Mouse (Mus musculus) lung, postnatal 0 days (tissue): ENCODE measurements around the gene Keap1. TPM values are rescaled to one million over a fixed set of nuclear protein-coding genes. Genes with fewer than 3 reads are reported as not detected.

Experiments
- ATAC-seq: fragments of 200-750 bp; cut with Nextera tagmentation; 2 replicates; pipeline ENCODE4 v1.8.0; 2017; ENCODE audit warnings: moderate library complexity
- DNase-seq: peaks from one replicate; pipeline ENCODE4 v3.0.0-alpha.2; 2016; ENCODE audit warnings: low spot score
- H3K27ac ChIP-seq: fragments of 300-500 bp; sonication (generic); 2 replicates; pipeline ENCODE4 v1.5.1; 2014; ENCODE audit warnings: antibody characterized with exemption, mild to moderate bottlenecking, low read length, mixed read lengths
- H3K27me3 ChIP-seq: fragments of 300-500 bp; sonication (generic); replicated peaks from 2 replicates; pipeline ENCODE4 v1.6.1; 2014; ENCODE audit warnings: low read length, mixed read lengths; ENCODE audit not compliant: insufficient read depth
- H3K36me3 ChIP-seq: fragments of 300-500 bp; sonication (generic); 2 replicates; pipeline ENCODE4 v1.6.1; 2014; ENCODE audit warnings: low read length, mixed read lengths; ENCODE audit not compliant: insufficient read depth
- H3K4me1 ChIP-seq: fragments of 300-500 bp; sonication (generic); 2 replicates; pipeline ENCODE4 v1.6.1; 2014; ENCODE audit warnings: antibody characterized with exemption, low read depth, low read length, mixed read lengths; ENCODE audit not compliant: insufficient read depth
- H3K4me2 ChIP-seq: fragments of 300-500 bp; sonication (generic); replicated peaks from 2 replicates; pipeline ENCODE4 v1.6.1; 2014; ENCODE audit warnings: low read depth, mild to moderate bottlenecking, low read length, moderate library complexity, mixed read lengths
- H3K4me3 ChIP-seq: fragments of 300-500 bp; sonication (generic); 2 replicates; pipeline ENCODE4 v1.5.1; 2014; ENCODE audit warnings: low read depth, low read length
- H3K9ac ChIP-seq: fragments of 300-500 bp; sonication (generic); replicated peaks from 2 replicates; pipeline ENCODE4 v1.6.1; 2014; ENCODE audit warnings: low read depth, mild to moderate bottlenecking
- H3K9me3 ChIP-seq: fragments of 300-500 bp; sonication (generic); 2 replicates; pipeline ENCODE4 v1.6.1; 2016; ENCODE audit warnings: low read length, mixed read lengths
- CTCF ChIP-seq: IDR thresholded peaks from 2 replicates; pipeline ENCODE4 v1.5.1; 2016; ENCODE audit warnings: antibody characterized with exemption, mild to moderate bottlenecking
- EP300 ChIP-seq: IDR thresholded peaks from 2 replicates; pipeline ENCODE4 v1.6.1; 2016; ENCODE audit warnings: antibody characterized with exemption, mild to moderate bottlenecking, control low read depth
- WGBS: fragments of 180-500 bp; shearing (Covaris S2); extraction: QIAGEN DNeasy Blood & Tissue Kit; methylation state at CpG from one replicate; pipeline ENCODE4 v1.1.7; 2014; 5-methylcytosine and 5-hydroxymethylcytosine counted together
- polyA plus RNA-seq: library from polyadenylated mRNA; unstranded; fragments of >200 nt; fragmentation: Nextera tagmentation; extraction: Ambion mirVana; gene quantifications from 2 replicates; pipeline ENCODE4 v1.2.1, GENCODE M21; 2015

The Keap1 gene
- polyA plus RNA-seq, 1 experiment from 2014 or later, result 44.7 TPM

DNA sequence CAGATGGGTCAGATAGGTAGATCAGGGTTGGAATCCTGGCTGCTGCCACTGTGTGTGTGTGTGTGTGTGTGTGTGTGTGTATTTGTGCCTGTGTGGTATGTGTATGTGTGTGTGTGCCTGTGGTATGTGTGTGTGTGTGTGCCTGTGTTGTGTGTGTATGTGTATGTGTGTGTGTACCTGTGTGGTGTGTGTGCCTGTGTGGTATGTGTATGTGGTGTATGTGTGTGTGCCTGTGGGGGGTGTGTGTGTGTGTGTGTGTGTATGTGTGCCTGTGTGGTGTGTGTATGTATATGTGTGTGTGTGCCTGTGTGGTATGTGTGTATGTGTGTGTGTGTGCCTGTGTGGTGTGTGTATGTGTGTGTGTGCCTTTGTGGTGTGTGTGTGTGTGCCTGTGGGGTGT is 15.5 kb upstream of the Keap1 start:
- no peak overlapping the region for H3K4me2 ChIP-seq
- H3K4me3 ChIP-seq, result no peak overlapping the region
- peaks cover 1% of the 10 kb centered on the region; the same call in 1 of the 2 replicates for H3K27me3 ChIP-seq
- H3K4me1 ChIP-seq, result no peaks in the 10 kb centered on the region
- TF ChIP-seq EP300, result no peak
- no peak for TF ChIP-seq CTCF
- no peaks in the 10 kb centered on the region for H3K36me3 ChIP-seq
- H3K9me3 ChIP-seq, result no peaks in the 10 kb centered on the region
- DNase-seq, result no peak
- H3K27ac ChIP-seq, result no peak overlapping the region
- no peak overlapping the region for H3K9ac ChIP-seq
- no peak for ATAC-seq

- Histone ChIP-seq H3K27ac (no peak overlapping the region), H3K27me3 (peaks cover 26% of the 10 kb centered on the region; the same call in 1 of the 2 replicates), H3K36me3 (no peaks in the 10 kb centered on the region), H3K9me3 (no peaks in the 10 kb centered on the region), H3K4me3 (no peak overlapping the region), H3K9ac (no peak overlapping the region), H3K4me1 (no peaks in the 10 kb centered on the region), H3K4me2 (no peak overlapping the region)
- DNase-seq (no peak), ATAC-seq (no peak)
- TF ChIP-seq EP300 (no peak), CTCF (no peak)
- 55% methylated on average over 13 of the region's 13 CpGs for WGBS
Observed at GRCm38 (mm10) chr9:21251116-21251735, 12.1 kb upstream of the Keap1 start.

- no peak overlapping the region for H3K27ac ChIP-seq
- no peaks in the 10 kb centered on the region for H3K4me1 ChIP-seq
- no peak overlapping the region for H3K4me2 ChIP-seq
- no peaks in the 10 kb centered on the region for H3K36me3 ChIP-seq
- no peak for ATAC-seq
- TF ChIP-seq EP300 (no peak), CTCF (no peak)
- no peaks in the 10 kb centered on the region for H3K9me3 ChIP-seq
- H3K27me3 ChIP-seq, result peaks cover 26% of the 10 kb centered on the region; the same call in 1 of the 2 replicates
- WGBS, result 33% methylated on average over 2 of the region's 2 CpGs
- DNase-seq, result no peak
- H3K9ac ChIP-seq, result no peak overlapping the region
- no peak overlapping the region for H3K4me3 ChIP-seq
Observed at GRCm38 (mm10) chr9:21250509-21250908, 11.3 kb upstream of the Keap1 start.

DNA sequence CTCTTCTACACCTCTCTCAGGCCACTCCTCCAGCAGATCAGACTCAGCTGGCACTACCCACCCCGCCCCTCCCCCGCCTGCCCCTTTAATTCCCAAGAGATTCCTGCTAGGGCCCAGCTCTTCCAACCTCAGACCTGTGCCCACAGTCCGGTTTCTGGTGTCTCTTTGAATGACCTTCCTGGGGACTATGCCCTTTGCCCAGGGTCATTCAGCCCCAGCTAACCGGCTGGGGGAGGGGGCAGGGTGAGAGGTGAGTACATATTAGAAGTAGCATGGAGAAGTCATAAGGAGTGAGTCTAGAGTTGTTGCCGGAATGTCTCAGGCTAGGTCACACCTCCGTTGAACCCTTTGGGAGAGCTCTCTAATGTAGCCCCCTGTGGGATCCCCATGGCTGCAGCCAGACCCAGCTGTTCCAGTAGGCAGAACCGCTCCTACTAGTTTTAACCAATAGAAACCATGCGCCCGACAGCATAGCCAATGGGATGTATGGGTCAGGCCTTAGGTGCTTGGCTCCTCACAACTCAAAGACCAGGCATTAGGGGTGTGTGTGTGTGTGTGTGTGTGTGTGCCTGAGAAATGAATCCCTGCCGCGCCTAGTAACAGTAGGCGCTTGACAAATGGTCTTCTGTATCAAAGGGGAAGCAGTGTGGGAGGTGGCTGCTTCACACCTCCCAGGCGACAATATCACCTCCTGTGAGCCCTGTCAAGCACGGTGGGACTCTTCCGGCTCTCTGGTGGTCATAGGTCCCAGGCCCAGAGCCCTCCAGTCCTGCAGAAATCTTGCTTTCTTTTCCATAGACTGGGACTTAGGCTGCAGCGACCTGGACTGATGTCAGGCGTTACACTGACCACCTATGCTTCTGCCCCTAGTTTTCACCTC is 10.7 kb upstream of the Keap1 start:
- TF ChIP-seq CTCF (no peak), EP300 (no peak)
- peak; percentile 35 for ATAC-seq

DNA sequence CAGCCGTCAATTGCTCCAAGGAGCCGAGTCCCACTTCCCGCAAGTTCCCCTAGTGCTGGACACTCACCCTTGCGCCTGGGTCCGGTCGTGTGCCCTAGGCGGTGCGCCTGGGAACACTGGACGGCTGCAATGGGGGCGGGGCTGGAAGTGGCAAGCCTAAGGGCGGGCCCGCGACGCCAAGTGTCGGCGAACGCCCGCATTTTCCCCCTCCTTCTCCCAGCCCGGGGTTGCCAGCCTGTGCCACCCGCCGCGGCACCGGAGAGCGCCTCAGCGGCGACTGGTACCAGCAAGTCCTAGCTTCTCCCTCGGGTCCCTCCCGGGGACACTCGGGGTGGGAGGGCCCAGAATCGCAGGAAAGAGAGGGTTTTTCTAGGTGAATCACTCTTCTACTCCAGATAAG is 9.2 kb upstream of the Keap1 start, which contains the start of gene S1pr5:
TSS of gene S1pr5 (minus strand) at position 118 of the 400 bp plus-strand sequence.
- Histone ChIP-seq H3K27ac (no peak within 1 kb of the TSS), H3K9ac (no peak within 1 kb of the TSS), H3K4me3 (peak within 1 kb of the TSS; percentile 24), H3K4me1 (peaks cover 10% of the 10 kb centered on the region; the same call in 1 of the 2 replicates), H3K27me3 (peaks cover 46% of the 10 kb centered on the region), H3K9me3 (no peaks in the 10 kb centered on the region), H3K4me2 (peak within 1 kb of the TSS; percentile 47), H3K36me3 (no peaks in the 10 kb centered on the region)
- peak; percentile 64 for DNase-seq
- WGBS, result under 1% methylated on average over 22 of the region's 30 CpGs
- no peak for TF ChIP-seq CTCF
- no peak for TF ChIP-seq EP300
- ATAC-seq, result peak; percentile 77

More for the DNA sequence above, 10.7 kb upstream of the Keap1 start:
- Histone ChIP-seq H3K4me1 (peaks cover 1% of the 10 kb centered on the region; the same call in 1 of the 2 replicates), H3K36me3 (no peaks in the 10 kb centered on the region), H3K4me3 (no peak overlapping the region), H3K4me2 (no peak overlapping the region), H3K27ac (no peak overlapping the region), H3K27me3 (peaks cover 30% of the 10 kb centered on the region), H3K9me3 (no peaks in the 10 kb centered on the region), H3K9ac (no peak overlapping the region)
- 18% methylated on average over 17 of the region's 17 CpGs for WGBS
- DNase-seq, result no peak

DNA sequence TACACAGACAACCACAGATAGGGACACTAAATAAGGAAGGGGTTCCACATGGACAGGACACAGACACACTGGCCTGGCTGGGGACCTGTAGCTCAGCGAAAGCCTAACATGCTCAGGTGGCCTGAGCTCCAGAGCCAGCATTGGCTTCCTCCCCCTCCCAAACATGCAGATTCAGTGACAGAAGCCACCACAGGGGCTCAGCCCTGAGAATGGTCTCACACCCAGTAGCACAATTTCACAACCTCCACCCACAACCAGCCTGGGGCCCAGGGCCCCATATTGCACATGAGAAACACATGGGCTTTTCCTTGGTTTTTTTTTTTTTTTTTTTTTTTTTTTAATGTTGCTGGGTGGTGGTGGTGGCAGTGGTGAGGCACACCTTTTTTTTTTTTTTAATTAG is 7.2 kb upstream of the Keap1 start:
- H3K4me1 ChIP-seq, result peaks cover 10% of the 10 kb centered on the region; the same call in 1 of the 2 replicates
- H3K4me2 ChIP-seq, result no peak overlapping the region
- ATAC-seq, result no peak
- H3K36me3 ChIP-seq, result no peaks in the 10 kb centered on the region
- DNase-seq, result no peak
- H3K9me3 ChIP-seq, result no peaks in the 10 kb centered on the region
- peaks cover 47% of the 10 kb centered on the region for H3K27me3 ChIP-seq
- H3K27ac ChIP-seq, result no peak overlapping the region
- TF ChIP-seq CTCF (no peak), EP300 (no peak)
- no peak overlapping the region for H3K9ac ChIP-seq
- 93% methylated on average over 1 of the region's 1 CpGs for WGBS
- H3K4me3 ChIP-seq, result no peak overlapping the region
